Mouse (Mus musculus) ES-CJ7 (cell line): ENCODE results near the gene Ogfod2.

Source experiments
- DNase-seq: peaks from one replicate; pipeline ENCODE4 v3.0.0; 2011; ENCODE audit warnings: low read depth, low spot score

Gene Ogfod2

GRCm38 (mm10) chr5:124095077-124095581 lies 17.0 kb upstream of the Ogfod2 start:
- no peak for DNase-seq

- peak; percentile 98 for DNase-seq
Observed at GRCm38 (mm10) chr5:124095596-124096232, 16.4 kb upstream of the Ogfod2 start, which contains the start of gene Abcb9. Gene Abcb9, minus strand, starts transcription at chr5:124095798.

GRCm38 (mm10) chr5:124098923-124099322 lies 13.2 kb upstream of the Ogfod2 start:
- DNase-seq, result no peak

GRCm38 (mm10) chr5:124100128-124101044 lies 11.7 kb upstream of the Ogfod2 start:
- no peak for DNase-seq

- no peak for DNase-seq
Observed at GRCm38 (mm10) chr5:124102326-124102725, 9.8 kb upstream of the Ogfod2 start.

- no peak for DNase-seq
Observed at GRCm38 (mm10) chr5:124103020-124103419, 9.1 kb upstream of the Ogfod2 start.

- no peak for DNase-seq
Observed at GRCm38 (mm10) chr5:124103552-124103951, 8.5 kb upstream of the Ogfod2 start.

- DNase-seq, result no peak
Observed at GRCm38 (mm10) chr5:124111077-124111741, 888 bp upstream of the Ogfod2 start.

- DNase-seq, result no peak
Observed at GRCm38 (mm10) chr5:124112531-124112930, 434 bp downstream of the Ogfod2 start.

- DNase-seq, result peak; percentile 57
Observed at GRCm38 (mm10) chr5:124113030-124113429, 933 bp downstream of the Ogfod2 start.

GRCm38 (mm10) chr5:124114276-124115025 lies 2.4 kb downstream of the Ogfod2 start:
- no peak for DNase-seq

- DNase-seq, result no peak
Observed at GRCm38 (mm10) chr5:124115531-124115930, 3.4 kb downstream of the Ogfod2 start.

GRCm38 (mm10) chr5:124115990-124116845 lies 4.1 kb downstream of the Ogfod2 start, which contains the start of gene Arl6ip4:
Gene Arl6ip4, plus strand, starts transcription at chr5:124116089.
- DNase-seq, result peak; percentile 79

GRCm38 (mm10) chr5:124119204-124119603 lies 7.1 kb downstream of the Ogfod2 start:
- DNase-seq, result no peak

- no peak for DNase-seq
Observed at GRCm38 (mm10) chr5:124122357-124122756, 10.3 kb downstream of the Ogfod2 start.

GRCm38 (mm10) chr5:124125093-124125492 lies 13.0 kb downstream of the Ogfod2 start:
- DNase-seq, result no peak

- DNase-seq, result no peak
Observed at GRCm38 (mm10) chr5:124134261-124134660, 22.2 kb downstream of the Ogfod2 start.

GRCm38 (mm10) chr5:124138066-124138465 lies 26.0 kb downstream of the Ogfod2 start:
- DNase-seq, result no peak

GRCm38 (mm10) chr5:124149028-124149427 lies 36.9 kb downstream of the Ogfod2 start:
- no peak for DNase-seq

- DNase-seq, result no peak
Observed at GRCm38 (mm10) chr5:124150895-124151294, 38.8 kb downstream of the Ogfod2 start.
